Mouse (Mus musculus) midbrain, embryonic 13.5 days (tissue): Measurements from ENCODE around the gene Fam104a. TPM values are rescaled to one million over a fixed set of nuclear protein-coding genes. Genes with fewer than 3 reads are reported as not detected.

ENCODE experiments used
- ATAC-seq: fragments of 200-750 bp; cut with Nextera tagmentation; 2 replicates; pipeline ENCODE4 v1.8.0; 2017; ENCODE audit warnings: mild to moderate bottlenecking, moderate TSS enrichment, moderate library complexity
- H3K27ac ChIP-seq: fragments of 300-500 bp; sonication (generic); 2 replicates; pipeline ENCODE4 v1.5.1; 2015; ENCODE audit warnings: inconsistent platforms, mild to moderate bottlenecking, moderate library complexity
- H3K27me3 ChIP-seq: fragments of 300-500 bp; sonication (generic); 2 replicates; pipeline ENCODE4 v1.6.1; 2015; ENCODE audit warnings: mild to moderate bottlenecking, inconsistent platforms
- H3K36me3 ChIP-seq: fragments of 300-500 bp; sonication (generic); 2 replicates; pipeline ENCODE4 v1.6.1; 2015; ENCODE audit warnings: mild to moderate bottlenecking, inconsistent platforms
- H3K4me1 ChIP-seq: fragments of 300-500 bp; sonication (generic); replicated peaks from 2 replicates; pipeline ENCODE4 v1.6.1; 2015; ENCODE audit warnings: inconsistent platforms
- H3K4me2 ChIP-seq: fragments of 300-500 bp; sonication (generic); replicated peaks from 2 replicates; pipeline ENCODE4 v1.6.1; 2015; ENCODE audit warnings: moderate library complexity, mild to moderate bottlenecking, inconsistent platforms
- H3K4me3 ChIP-seq: fragments of 300-500 bp; sonication (generic); replicated peaks from 2 replicates; pipeline ENCODE4 v1.5.1; 2015; ENCODE audit warnings: mild to moderate bottlenecking, inconsistent platforms
- H3K9ac ChIP-seq: fragments of 300-500 bp; sonication (generic); replicated peaks from 2 replicates; pipeline ENCODE4 v1.6.1; 2015; ENCODE audit warnings: mild to moderate bottlenecking, inconsistent platforms
- H3K9me3 ChIP-seq: fragments of 300-500 bp; sonication (generic); 2 replicates; pipeline ENCODE4 v1.6.1; 2016; ENCODE audit warnings: mild to moderate bottlenecking, inconsistent platforms
- WGBS: fragments of 180-500 bp; shearing (Covaris S2); methylation state at CpG from one replicate; pipeline ENCODE4 v1.1.7; 2015; 5-methylcytosine and 5-hydroxymethylcytosine counted together
- polyA plus RNA-seq: library from polyadenylated mRNA; unstranded; fragments of >200 nt; fragmentation: Nextera tagmentation; extraction: Ambion mirVana; gene quantifications from 2 replicates; pipeline ENCODE4 v1.2.1, GENCODE M21; 2015

Fam104a gene
- 44.7 and 47.9 TPM in 2 replicates for polyA plus RNA-seq

DNA sequence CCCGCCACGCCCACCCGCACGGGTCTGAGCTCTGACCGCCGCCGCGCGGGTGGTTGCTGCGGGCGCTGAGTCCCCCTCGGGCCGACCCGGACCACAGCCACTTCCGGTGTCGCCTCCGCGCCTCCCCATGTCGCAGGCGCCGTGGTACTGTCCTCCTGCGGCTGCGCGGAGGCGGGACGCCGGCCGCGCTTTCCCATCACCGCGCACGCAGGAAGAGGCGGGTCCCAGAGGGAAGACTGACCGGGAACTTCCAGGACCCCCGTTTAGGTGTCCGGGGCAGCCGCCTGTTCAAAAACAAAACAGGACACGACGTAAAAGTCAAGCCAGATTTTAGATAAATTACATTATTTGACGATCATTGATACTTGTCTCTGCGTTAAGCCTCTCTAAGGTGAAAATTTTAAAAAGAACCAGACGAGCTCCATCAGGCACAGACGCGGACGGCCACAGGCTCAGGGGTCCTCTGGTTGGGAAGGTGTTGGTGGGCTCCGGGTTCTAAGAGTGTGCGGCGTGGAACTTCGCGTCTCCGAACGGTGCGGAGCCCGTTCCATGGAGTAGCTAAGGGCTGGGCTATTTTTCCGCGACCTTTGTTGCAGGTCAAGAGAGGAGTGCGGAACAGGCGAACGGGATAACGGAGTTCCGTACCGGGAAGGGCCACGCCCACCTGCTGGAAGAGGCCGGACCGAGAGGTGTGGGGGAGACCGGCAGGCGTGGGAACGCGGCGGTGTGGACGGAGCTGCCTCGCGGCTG, at the start of gene Fam104a, which contains the start of gene D11Wsu47e:
Fam104a (minus strand) TSS at position 199 of the 750 bp plus-strand sequence.
D11Wsu47e (plus strand) TSS at position 456 of the 750 bp plus-strand sequence.
- H3K4me3 ChIP-seq, result peak within 1 kb of the TSS; percentile 85
- WGBS, result under 1% methylated on average over 61 of the region's 73 CpGs
- no peaks in the 10 kb centered on the region for H3K27me3 ChIP-seq
- ATAC-seq, result peak; percentile 96
- peak within 1 kb of the TSS; percentile 94 for H3K4me2 ChIP-seq
- H3K27ac ChIP-seq, result peak within 1 kb of the TSS; percentile 96
- no peaks in the 10 kb centered on the region for H3K9me3 ChIP-seq
- peaks cover 17% of the 10 kb centered on the region for H3K36me3 ChIP-seq
- peaks cover 51% of the 10 kb centered on the region for H3K4me1 ChIP-seq
- H3K9ac ChIP-seq, result peak within 1 kb of the TSS; percentile 86

DNA sequence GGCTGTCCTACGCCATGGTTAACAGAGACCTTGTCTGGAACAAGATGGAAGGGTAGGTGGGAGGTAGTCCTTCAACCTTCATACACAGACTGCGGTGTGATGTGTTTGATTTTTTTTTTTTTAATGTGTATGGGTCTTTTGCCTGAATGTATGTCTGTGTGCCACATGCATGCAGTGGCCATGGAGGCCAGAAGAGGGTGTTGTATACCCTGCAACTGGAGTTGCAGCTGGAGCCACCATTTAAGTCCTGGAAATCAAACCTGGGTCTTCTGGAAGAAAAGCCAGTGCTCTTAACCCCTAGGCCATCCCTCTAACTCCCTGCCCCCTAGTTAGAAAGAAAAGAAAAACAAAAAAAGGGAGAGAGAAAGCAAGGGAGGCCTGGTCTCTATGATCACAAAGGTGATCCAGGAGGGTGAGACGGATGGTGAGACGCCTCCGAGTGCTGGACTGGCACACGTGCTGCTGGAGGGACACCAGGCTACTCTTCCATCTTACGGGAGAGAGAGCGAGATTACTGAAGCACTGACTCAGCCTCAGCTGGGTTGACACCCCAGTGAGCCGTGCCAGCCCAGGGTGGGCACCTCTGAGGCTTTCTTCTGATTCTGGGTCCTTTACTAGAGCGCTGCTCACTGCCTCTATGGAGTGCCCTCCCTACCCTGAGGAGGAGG, 48.1 kb upstream of the Fam104a start:
- Histone ChIP-seq H3K36me3 (peaks cover 27% of the 10 kb centered on the region), H3K9ac (no peak overlapping the region)
- 94% methylated on average over 10 of the region's 10 CpGs for WGBS

DNA sequence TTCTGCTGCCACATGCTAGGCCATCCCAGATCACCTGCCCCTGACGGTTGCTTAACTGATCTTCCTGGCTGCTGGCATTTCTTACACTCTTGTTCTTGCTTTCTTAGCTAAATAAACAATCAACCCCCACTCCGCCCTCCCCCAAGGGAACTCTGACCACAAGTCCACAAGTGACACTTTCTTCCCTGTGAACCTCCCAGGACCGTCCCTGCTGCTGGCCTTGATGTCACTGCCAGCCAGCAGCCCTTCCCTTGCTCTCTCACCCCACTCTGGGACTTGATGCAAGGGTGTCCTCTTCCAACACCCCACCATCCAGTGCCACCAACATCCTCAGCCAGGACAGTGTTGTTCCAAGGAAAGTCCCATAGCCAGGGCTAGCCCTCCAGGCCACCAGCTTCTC, 46.9 kb upstream of the Fam104a start:
- peaks cover 42% of the 10 kb centered on the region for H3K4me1 ChIP-seq
- H3K36me3 ChIP-seq, result peaks cover 39% of the 10 kb centered on the region
- no peaks in the 10 kb centered on the region for H3K9me3 ChIP-seq
- no peak overlapping the region for H3K4me2 ChIP-seq
- no peak overlapping the region for H3K27ac ChIP-seq
- no peak overlapping the region for H3K4me3 ChIP-seq
- ATAC-seq, result no peak
- H3K27me3 ChIP-seq, result no peaks in the 10 kb centered on the region
- WGBS, result 84% methylated on average over 3 of the region's 3 CpGs
- no peak overlapping the region for H3K9ac ChIP-seq

More for the DNA sequence above, 48.1 kb upstream of the Fam104a start:
- Histone ChIP-seq H3K4me1 (peaks cover 40% of the 10 kb centered on the region), H3K27me3 (no peaks in the 10 kb centered on the region), H3K4me2 (no peak overlapping the region), H3K27ac (no peak overlapping the region), H3K9me3 (no peaks in the 10 kb centered on the region), H3K4me3 (no peak overlapping the region)
- no peak for ATAC-seq

DNA sequence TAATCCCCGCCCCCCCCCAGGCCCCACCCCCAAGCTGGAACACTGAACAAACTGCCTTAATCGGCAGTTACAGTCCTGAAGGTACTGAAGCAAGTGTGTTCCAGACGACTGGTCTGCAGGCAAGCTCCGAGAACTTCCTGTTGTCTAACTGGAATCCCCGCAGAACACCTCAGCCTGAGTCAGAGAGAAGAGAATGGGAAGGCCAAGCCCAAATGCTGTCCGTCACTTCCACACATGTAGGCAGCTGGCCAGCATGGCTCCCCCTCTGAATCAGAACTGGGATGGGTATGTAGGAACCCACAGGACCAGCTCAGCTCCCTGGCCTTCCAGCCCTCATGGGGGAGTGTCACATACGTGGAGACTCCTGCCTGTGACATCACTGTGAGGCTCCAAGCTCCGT, 46.0 kb upstream of the Fam104a start:
- H3K4me1 ChIP-seq, result peaks cover 40% of the 10 kb centered on the region
- 69% methylated on average over 8 of the region's 8 CpGs for WGBS
- ATAC-seq, result no peak

DNA sequence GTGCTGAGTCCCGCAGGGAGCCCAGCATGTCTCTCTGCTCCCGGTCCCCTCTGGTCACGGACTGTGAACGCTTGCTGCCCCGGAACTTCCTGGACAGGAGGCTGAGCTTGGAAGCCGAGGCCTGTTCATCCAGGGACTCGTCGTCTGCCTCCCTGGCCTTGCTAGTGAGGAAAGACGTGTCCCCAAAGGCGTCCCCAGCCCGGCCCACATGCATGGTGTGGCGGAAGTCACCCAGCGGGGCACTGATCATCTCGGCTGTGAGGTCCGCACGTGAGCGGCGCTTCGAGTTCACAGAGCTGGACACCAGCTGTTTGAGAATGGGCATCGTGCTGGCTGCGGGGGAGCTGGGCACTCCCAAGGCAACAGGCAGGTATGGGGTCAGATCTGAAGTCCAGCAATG, 45.3 kb upstream of the Fam104a start:
- Histone ChIP-seq H3K9me3 (no peaks in the 10 kb centered on the region), H3K36me3 (peaks cover 49% of the 10 kb centered on the region), H3K9ac (no peak overlapping the region), H3K4me2 (no peak overlapping the region), H3K4me1 (peaks cover 33% of the 10 kb centered on the region), H3K27ac (no peak overlapping the region), H3K27me3 (no peaks in the 10 kb centered on the region), H3K4me3 (no peak overlapping the region)
- no peak for ATAC-seq
- 81% methylated on average over 21 of the region's 21 CpGs for WGBS

More for the DNA sequence above, 46.0 kb upstream of the Fam104a start:
- no peak overlapping the region for H3K9ac ChIP-seq
- peaks cover 46% of the 10 kb centered on the region for H3K36me3 ChIP-seq
- no peak overlapping the region for H3K4me2 ChIP-seq
- no peaks in the 10 kb centered on the region for H3K9me3 ChIP-seq
- no peak overlapping the region for H3K27ac ChIP-seq
- H3K4me3 ChIP-seq, result no peak overlapping the region
- H3K27me3 ChIP-seq, result no peaks in the 10 kb centered on the region

DNA sequence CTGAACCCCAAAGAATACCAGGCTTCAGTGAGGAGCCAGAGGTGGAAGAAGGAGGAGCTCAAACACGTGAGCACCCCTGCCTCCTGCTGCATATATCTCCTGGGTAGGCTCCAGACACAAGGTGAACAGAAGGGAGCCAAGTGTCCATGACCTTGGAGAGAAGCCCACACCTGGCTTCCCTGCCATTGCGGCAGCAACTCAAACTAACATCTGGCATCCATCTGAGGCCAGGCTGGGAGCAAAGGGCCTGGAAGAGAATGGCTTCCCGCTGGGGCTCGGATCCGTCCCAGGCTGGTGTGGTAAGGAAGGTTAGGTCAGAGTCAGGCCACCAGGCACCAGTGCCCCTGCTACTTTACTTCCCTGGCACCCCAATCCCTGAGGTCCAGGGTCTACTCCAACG, 44.0 kb upstream of the Fam104a start:
- no peak overlapping the region for H3K27ac ChIP-seq
- ATAC-seq, result no peak
- H3K36me3 ChIP-seq, result peaks cover 51% of the 10 kb centered on the region
- H3K4me3 ChIP-seq, result no peak overlapping the region
- 82% methylated on average over 6 of the region's 6 CpGs for WGBS
- no peaks in the 10 kb centered on the region for H3K27me3 ChIP-seq
- no peaks in the 10 kb centered on the region for H3K9me3 ChIP-seq
- H3K9ac ChIP-seq, result no peak overlapping the region
- peaks cover 21% of the 10 kb centered on the region for H3K4me1 ChIP-seq
- no peak overlapping the region for H3K4me2 ChIP-seq

DNA sequence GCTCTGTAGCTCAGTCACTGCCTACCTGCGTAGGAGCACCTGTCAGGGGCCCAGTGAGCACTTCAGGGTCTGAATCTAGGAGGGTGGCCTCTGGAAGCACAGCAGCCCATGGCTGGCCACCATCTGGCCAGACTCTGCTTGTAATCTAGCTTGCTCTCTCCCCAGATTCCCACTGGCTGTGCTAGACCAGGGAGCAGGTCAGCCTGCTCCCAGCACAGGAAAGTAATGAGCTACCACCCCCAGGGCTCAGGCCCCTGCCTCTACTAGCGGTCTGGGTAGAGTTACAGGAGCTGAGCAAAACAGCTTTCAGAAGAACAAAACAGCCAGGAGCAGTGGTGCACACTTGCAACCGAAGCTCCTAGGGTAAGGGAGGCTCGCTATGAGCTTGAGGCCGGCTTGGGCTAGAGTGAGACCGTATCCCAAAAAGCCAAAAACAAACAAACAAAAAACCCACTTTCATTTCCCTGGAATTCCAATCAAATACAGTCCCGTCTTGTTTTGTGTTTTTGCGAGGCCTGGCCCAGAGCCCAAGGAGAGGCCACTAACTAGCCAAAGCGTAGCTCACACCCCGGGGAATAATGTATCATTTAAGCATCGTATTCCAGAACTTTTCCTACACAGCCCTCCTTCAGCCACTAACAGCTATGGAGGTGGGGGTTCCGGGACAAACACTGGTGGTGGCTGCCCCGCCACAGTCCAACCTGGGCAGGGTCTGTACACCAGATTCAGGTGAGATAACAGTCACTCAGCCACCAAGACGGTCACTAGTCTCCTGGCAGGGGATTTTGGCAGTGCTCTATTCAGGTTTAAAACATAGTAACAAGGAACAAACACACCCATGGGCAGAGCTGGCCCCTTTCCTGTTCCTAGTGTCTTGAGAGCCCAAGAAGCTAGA, 43.3 kb upstream of the Fam104a start:
- no peak overlapping the region for H3K4me3 ChIP-seq
- no peak overlapping the region for H3K9ac ChIP-seq
- no peak overlapping the region for H3K4me2 ChIP-seq
- WGBS, result 93% methylated on average over 14 of the region's 14 CpGs
- H3K9me3 ChIP-seq, result no peaks in the 10 kb centered on the region
- no peak for ATAC-seq
- H3K27me3 ChIP-seq, result no peaks in the 10 kb centered on the region
- H3K27ac ChIP-seq, result no peak overlapping the region
- peaks cover 21% of the 10 kb centered on the region for H3K4me1 ChIP-seq
- H3K36me3 ChIP-seq, result peaks cover 53% of the 10 kb centered on the region

DNA sequence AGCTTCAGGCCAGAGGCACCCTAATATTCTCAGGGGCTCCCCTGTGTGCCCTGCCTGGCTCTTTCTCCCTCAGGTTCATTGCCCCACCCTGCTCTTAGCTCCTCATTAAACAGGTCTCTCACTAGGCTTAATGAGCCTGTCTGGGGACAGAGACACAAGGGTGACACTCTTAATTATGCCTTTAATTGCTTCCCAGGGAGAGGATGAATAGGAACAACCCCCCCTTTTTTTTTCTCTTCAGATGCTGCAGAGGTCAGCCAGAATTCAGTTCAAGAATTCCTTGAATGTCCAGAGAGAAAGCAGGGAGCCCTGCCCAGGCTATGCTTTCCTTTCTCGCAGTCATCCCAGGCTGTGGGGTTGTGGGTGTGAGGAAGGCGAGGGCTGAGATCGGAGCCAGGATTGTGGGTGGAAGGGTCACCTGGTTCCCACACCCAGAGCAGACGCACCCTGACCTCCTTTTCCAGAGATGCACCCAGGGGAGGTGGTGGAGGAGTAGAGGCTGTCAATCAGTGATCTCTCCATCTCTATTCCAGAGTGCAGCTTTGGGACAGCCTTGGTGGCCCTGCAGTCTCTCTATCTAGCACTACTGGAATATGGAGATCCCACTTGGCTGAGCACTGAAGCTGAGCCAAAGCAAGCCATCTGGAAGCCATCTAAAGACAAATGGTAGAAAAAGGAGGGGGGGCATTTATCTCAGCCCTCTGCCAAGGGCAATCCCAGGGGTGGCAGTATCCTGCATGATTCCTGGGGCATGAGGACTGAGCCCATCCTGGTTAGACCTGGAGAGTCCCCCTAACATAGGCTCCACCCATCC, 41.5 kb upstream of the Fam104a start:
- Histone ChIP-seq H3K36me3 (peaks cover 53% of the 10 kb centered on the region), H3K4me2 (no peak overlapping the region), H3K9ac (0 out of 2 replicates have a peak overlapping the region, but pooled peaks have one; percentile 14), H3K4me1 (peaks cover 13% of the 10 kb centered on the region), H3K9me3 (no peaks in the 10 kb centered on the region), H3K27ac (0 out of 2 replicates have a peak overlapping the region, but pooled peaks have one; percentile 25), H3K4me3 (no peak overlapping the region), H3K27me3 (no peaks in the 10 kb centered on the region)
- WGBS, result 73% methylated on average over 4 of the region's 4 CpGs
- ATAC-seq, result peak; percentile 54; the same call in 1 of the 2 replicates

DNA sequence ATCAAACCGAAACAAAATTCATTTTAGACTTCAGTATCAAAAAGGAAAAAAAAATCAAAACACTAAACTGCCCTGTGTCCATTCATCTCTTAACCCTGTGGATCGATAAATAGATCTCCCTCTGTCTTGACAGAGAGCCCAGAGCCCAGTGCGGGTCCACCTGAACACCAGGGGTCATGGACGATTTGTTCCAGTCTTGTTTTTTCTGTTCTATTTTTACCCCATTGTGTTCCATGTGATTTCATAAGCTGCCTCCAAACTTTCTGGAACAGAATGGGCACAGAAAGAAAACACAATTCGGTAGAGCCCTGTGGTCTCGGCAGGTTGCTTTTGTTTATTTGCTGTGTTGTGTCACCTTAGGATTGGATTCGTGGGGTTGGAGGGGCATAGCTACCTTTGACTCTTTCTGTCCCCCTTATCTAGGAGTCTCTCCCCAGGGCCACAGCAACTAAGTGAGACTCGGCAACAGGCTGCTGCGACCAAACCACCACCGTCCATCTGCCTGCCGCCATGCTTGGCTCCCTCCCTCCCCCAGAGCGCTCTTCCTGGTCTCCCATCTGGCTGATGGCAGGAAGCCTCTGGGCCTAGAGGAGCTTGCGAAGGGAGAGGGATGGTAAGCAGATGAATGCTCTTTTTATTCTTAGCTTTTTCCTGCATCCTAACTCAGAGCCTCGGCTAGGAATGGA, 38.6 kb upstream of the Fam104a start:
- no peak for ATAC-seq
- 75% methylated on average over 14 of the region's 14 CpGs for WGBS
- H3K9me3 ChIP-seq, result no peaks in the 10 kb centered on the region
- peaks cover 33% of the 10 kb centered on the region for H3K36me3 ChIP-seq
- no peak overlapping the region for H3K4me3 ChIP-seq
- no peak overlapping the region for H3K4me2 ChIP-seq
- peaks cover 10% of the 10 kb centered on the region for H3K4me1 ChIP-seq
- H3K27me3 ChIP-seq, result no peaks in the 10 kb centered on the region
- H3K27ac ChIP-seq, result no peak overlapping the region
- H3K9ac ChIP-seq, result no peak overlapping the region

DNA sequence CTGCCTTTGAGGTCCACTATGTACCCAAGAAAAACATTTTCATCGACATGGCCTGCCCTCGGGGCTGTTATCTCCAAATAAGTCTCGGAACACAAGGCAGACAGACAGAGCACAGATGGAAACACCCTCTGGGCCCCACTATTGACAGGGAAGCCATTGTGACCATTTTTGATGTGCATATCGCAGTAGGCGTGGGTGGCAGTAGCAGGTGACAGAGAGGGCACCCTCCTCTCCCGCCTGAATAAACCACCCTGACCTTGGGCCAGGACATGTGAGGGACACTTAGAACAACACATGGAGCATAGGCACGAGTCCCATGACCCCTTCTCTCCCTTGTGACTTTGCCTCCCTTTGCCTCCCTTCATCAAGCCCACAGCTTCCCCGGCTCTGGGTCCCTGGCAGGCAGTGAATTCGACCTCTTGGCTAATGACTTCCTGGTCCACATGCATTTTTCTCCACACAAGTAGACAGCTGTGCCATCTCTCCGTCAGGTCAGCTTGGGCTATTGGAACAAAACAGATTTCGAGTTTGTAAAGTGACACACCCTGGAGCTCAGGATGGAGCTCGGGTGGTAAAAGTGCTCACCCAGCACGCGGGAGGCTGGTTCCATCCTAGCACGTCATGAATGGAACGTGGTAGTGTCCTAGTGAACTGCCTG, 33.9 kb upstream of the Fam104a start:
- WGBS, result 71% methylated on average over 16 of the region's 16 CpGs

More for the DNA sequence above, 33.9 kb upstream of the Fam104a start:
- Histone ChIP-seq H3K27ac (no peak overlapping the region), H3K4me2 (no peak overlapping the region), H3K27me3 (no peaks in the 10 kb centered on the region), H3K4me1 (no peaks in the 10 kb centered on the region; the same call in 1 of the 2 replicates), H3K9me3 (no peaks in the 10 kb centered on the region), H3K9ac (no peak overlapping the region), H3K4me3 (no peak overlapping the region), H3K36me3 (peaks cover under 1% of the 10 kb centered on the region; the same call in 1 of the 2 replicates)
- no peak for ATAC-seq
